8 mouse cellular contexts compared by ENCODE assay signal in genomic region chr12:80014598-80014983, GRCm38 (mm10).
DNase-seq lines count a peak whose midpoint lies in the region; ATAC-seq and TF ChIP-seq lines count a peak whose summit lies in the region.

No protein-coding gene starts in this region.

- H3K4me2 ChIP-seq in lung, postnatal 0 days (replicated peaks; ENCODE audit: low read depth, low read length) = peak overlapping the region; percentile 27
- peak overlapping the region; percentile 30; the same call in 1 of the 2 replicates for H3K4me2 ChIP-seq in heart, postnatal 0 days (ENCODE audit: low read depth, low read length)
- H3K4me2 ChIP-seq in liver, embryonic 16.5 days (ENCODE audit: low read depth, low read length) = peak overlapping the region; percentile 38
- H3K4me2 ChIP-seq in stomach, embryonic 15.5 days = peak overlapping the region; percentile 39

- no peak for ATAC-seq in lung, postnatal 0 days
- no peak for ATAC-seq in heart, postnatal 0 days (ENCODE audit: insufficient read depth, low read depth)
- ATAC-seq in liver, embryonic 16.5 days (ENCODE audit: low read depth) = no peak
- ATAC-seq in stomach, embryonic 15.5 days (ENCODE audit: insufficient read depth, low FRiP score, low read depth) = no peak

- 44% methylated on average over 7 of the region's 7 CpGs for WGBS in lung, postnatal 0 days
- WGBS in heart, postnatal 0 days = 57% methylated on average over 7 of the region's 7 CpGs
- WGBS in liver, embryonic 16.5 days (ENCODE audit: insufficient replicate concordance) = 34% methylated on average over 7 of the region's 7 CpGs
- 44% methylated on average over 7 of the region's 7 CpGs for WGBS in stomach, embryonic 15.5 days
- 47% methylated on average over 7 of the region's 7 CpGs for WGBS in lung, adult 2 months

- H3K4me3 ChIP-seq in lung, postnatal 0 days (ENCODE audit: low read depth, low read length) = no peak overlapping the region
- no peak overlapping the region for H3K4me3 ChIP-seq in heart, postnatal 0 days (ENCODE audit: low read depth, low read length)
- H3K4me3 ChIP-seq in liver, embryonic 16.5 days (ENCODE audit: low read depth, low read length) = peak overlapping the region; percentile 0; the same call in 1 of the 2 replicates
- no peak overlapping the region for H3K4me3 ChIP-seq in stomach, embryonic 15.5 days (replicated peaks)
- no peak overlapping the region for H3K4me3 ChIP-seq in left cerebral cortex, adult 2 months
- H3K4me3 ChIP-seq in lung, adult 2 months (replicated peaks; ENCODE audit: extremely low read depth, low read depth, low read length) = no peak overlapping the region

- intact Hi-C loops in left cerebral cortex, adult 2 months (cut with DNase I) = no loop called here

- peaks cover 16% of the 10 kb centered on the region for H3K4me1 ChIP-seq in lung, postnatal 0 days (ENCODE audit: insufficient read depth, low read depth, low read length)
- H3K4me1 ChIP-seq in heart, postnatal 0 days (ENCODE audit: control insufficient read depth, insufficient read depth) = peaks cover 41% of the 10 kb centered on the region
- H3K4me1 ChIP-seq in liver, embryonic 16.5 days (ENCODE audit: control insufficient read depth, low read depth, low read length) = peaks cover 7% of the 10 kb centered on the region
- H3K4me1 ChIP-seq in stomach, embryonic 15.5 days = peaks cover 15% of the 10 kb centered on the region
- peaks cover 4% of the 10 kb centered on the region; the same call in 1 of the 2 replicates for H3K4me1 ChIP-seq in lung, adult 2 months (ENCODE audit: control insufficient read depth, insufficient read depth, low read length)

- H3K27me3 ChIP-seq in lung, postnatal 0 days (replicated peaks; ENCODE audit: insufficient read depth, low read length) = no peaks in the 10 kb centered on the region
- no peaks in the 10 kb centered on the region for H3K27me3 ChIP-seq in heart, postnatal 0 days (ENCODE audit: control insufficient read depth, insufficient read depth, low read length)
- no peaks in the 10 kb centered on the region for H3K27me3 ChIP-seq in liver, embryonic 16.5 days (ENCODE audit: control insufficient read depth, insufficient read depth, low read depth, low read length)
- no peaks in the 10 kb centered on the region for H3K27me3 ChIP-seq in stomach, embryonic 15.5 days (replicated peaks)

- H3K9me3 ChIP-seq in lung, postnatal 0 days (ENCODE audit: low read length) = no peaks in the 10 kb centered on the region
- no peaks in the 10 kb centered on the region for H3K9me3 ChIP-seq in heart, postnatal 0 days (replicated peaks; ENCODE audit: control insufficient read depth, low read length)
- no peaks in the 10 kb centered on the region for H3K9me3 ChIP-seq in liver, embryonic 16.5 days (replicated peaks; ENCODE audit: control insufficient read depth, low read length)
- H3K9me3 ChIP-seq in stomach, embryonic 15.5 days = no peaks in the 10 kb centered on the region

- no peaks in the 10 kb centered on the region for H3K36me3 ChIP-seq in lung, postnatal 0 days (ENCODE audit: insufficient read depth, low read length)
- no peaks in the 10 kb centered on the region for H3K36me3 ChIP-seq in heart, postnatal 0 days (replicated peaks; ENCODE audit: control insufficient read depth, insufficient read depth, low read length)
- no peaks in the 10 kb centered on the region for H3K36me3 ChIP-seq in liver, embryonic 16.5 days (ENCODE audit: control insufficient read depth, insufficient read depth)
- H3K36me3 ChIP-seq in stomach, embryonic 15.5 days = no peaks in the 10 kb centered on the region

- no peak for TF ChIP-seq POLR2A in lung, adult 2 months (IDR thresholded peaks at IDR 0.05; ENCODE audit: borderline replicate concordance, extremely low read depth, low read depth, low read length)

- no peak for TF ChIP-seq CTCF in lung, postnatal 0 days (IDR thresholded peaks at IDR 0.05)
- no peak for TF ChIP-seq CTCF in heart, postnatal 0 days (IDR thresholded peaks at IDR 0.05; ENCODE audit: low read depth)
- no peak for TF ChIP-seq CTCF in left cerebral cortex, adult 2 months (IDR thresholded peaks at IDR 0.05)
- no peak for TF ChIP-seq CTCF in lung, adult 2 months (IDR thresholded peaks at IDR 0.05; ENCODE audit: insufficient read depth, low read length)

- no peak overlapping the region for H3K9ac ChIP-seq in lung, postnatal 0 days (replicated peaks; ENCODE audit: low read depth)
- no peak overlapping the region for H3K9ac ChIP-seq in heart, postnatal 0 days (replicated peaks; ENCODE audit: low read depth, low read length)
- H3K9ac ChIP-seq in liver, embryonic 16.5 days (ENCODE audit: low read depth, low read length) = no peak overlapping the region; the same call in 1 of the 2 replicates
- no peak overlapping the region for H3K9ac ChIP-seq in stomach, embryonic 15.5 days

- DNase-seq in lung, postnatal 0 days (ENCODE audit: low spot score) = no peak
- no peak for DNase-seq in lung, adult 18-20 months
- no peak for DNase-seq in heart, postnatal 0 days (ENCODE audit: low spot score)
- DNase-seq in left cerebral cortex, adult 2 months (ENCODE audit: extremely low spot score in 1 of 2, low spot score in 2 of 2) = no peak
- DNase-seq in lung, postnatal 4 days = no peak
- DNase-seq in lung, adult 2 months = no peak

- TF ChIP-seq EP300 in lung, postnatal 0 days (IDR thresholded peaks at IDR 0.05) = no peak
- TF ChIP-seq EP300 in heart, postnatal 0 days (IDR thresholded peaks at IDR 0.05; ENCODE audit: low read depth) = no peak

- peak overlapping the region; percentile 65 for H3K27ac ChIP-seq in lung, postnatal 0 days (ENCODE audit: low read length)
- H3K27ac ChIP-seq in heart, postnatal 0 days (ENCODE audit: low read depth) = peak overlapping the region; percentile 65; the same call in 1 of the 2 replicates
- no peak overlapping the region for H3K27ac ChIP-seq in liver, embryonic 16.5 days (ENCODE audit: low read length)
- H3K27ac ChIP-seq in stomach, embryonic 15.5 days = peak overlapping the region; percentile 94
- H3K27ac ChIP-seq in left cerebral cortex, adult 2 months = no peak overlapping the region

Comparison
In these comparisons a context has a peak if more than half of its experiments do, and no peak if none do; other contexts are left out.
1. H3K27ac ChIP-seq: peak in lung, postnatal 0 days (single experiment), heart, postnatal 0 days (single experiment) and stomach, embryonic 15.5 days (single experiment); none in liver, embryonic 16.5 days (single experiment) and left cerebral cortex, adult 2 months (single experiment).
2. Peak in every context shown above with its lines, with median percentiles within 50 percentile points of each other: H3K4me2 ChIP-seq.